Mouse (Mus musculus) erythroblast, embryonic 14.5 days (primary cell): ENCODE results near the gene Nckap5.

Experiments
- GATA1 ChIP-seq: IDR thresholded peaks from 2 replicates; pipeline ENCODE4 v1.6.1; 2012; ENCODE audit warnings: low read length, inconsistent platforms, mixed read lengths
- TAL1 ChIP-seq: IDR thresholded peaks from 3 replicates; pipeline ENCODE4 v1.6.1; 2012; ENCODE audit warnings: low read length, inconsistent platforms, mixed read lengths

DNA sequence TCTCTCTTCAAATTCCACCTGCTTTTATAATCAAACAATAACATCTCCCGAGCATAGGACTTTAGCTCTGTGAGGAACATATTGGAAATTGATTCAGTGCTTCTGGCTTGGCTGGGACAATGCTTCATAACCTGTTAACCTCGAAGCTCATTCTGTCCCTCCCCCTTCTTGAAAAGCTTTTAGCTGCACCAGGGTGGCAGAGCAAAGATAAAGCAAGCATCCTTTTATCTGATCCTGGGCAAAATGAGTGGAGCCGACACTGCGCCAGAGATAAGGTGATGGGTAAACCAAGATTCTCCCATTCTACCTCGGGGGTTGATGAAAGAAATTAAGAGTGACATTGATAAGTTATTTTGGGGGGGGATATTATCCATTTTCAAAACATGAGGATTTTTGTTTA lies 824.9 kb downstream of the Nckap5 start:
- no peak for TF ChIP-seq GATA1
- no peak for TF ChIP-seq TAL1
